Mouse (Mus musculus) liver, embryonic 13.5 days (tissue): ENCODE results near the gene Paqr6. TPM values are rescaled to one million over a fixed set of nuclear protein-coding genes. Genes with fewer than 3 reads are reported as not detected.
A peak's percentile ranks its signal among the peaks of the same experiment; 100 is the strongest.
"Not testable (repeated sequence)": the region's sequence is repeated elsewhere in the genome, so short reads cannot be mapped to it uniquely, and the experiment has no call there.

Experiments used
- ATAC-seq: fragments of 200-750 bp; cut with Nextera tagmentation; 2 replicates; pipeline ENCODE4 v1.8.0; 2017; ENCODE audit warnings: low read depth, mild to moderate bottlenecking, moderate number of reproducible peaks, moderate library complexity
- DNase-seq: peaks from one replicate; pipeline ENCODE4 v3.0.0; 2022
- H3K27ac ChIP-seq: fragments of 300-500 bp; sonication (generic); 2 replicates; pipeline ENCODE4 v1.5.1; 2015; ENCODE audit warnings: moderate library complexity, mild to moderate bottlenecking, inconsistent platforms
- H3K27me3 ChIP-seq: fragments of 300-500 bp; sonication (generic); 2 replicates; pipeline ENCODE4 v1.6.1; 2015; ENCODE audit warnings: mild to moderate bottlenecking, inconsistent platforms
- H3K36me3 ChIP-seq: fragments of 300-500 bp; sonication (generic); 2 replicates; pipeline ENCODE4 v1.6.1; 2015; ENCODE audit warnings: mild to moderate bottlenecking, inconsistent platforms
- H3K4me1 ChIP-seq: fragments of 300-500 bp; sonication (generic); replicated peaks from 2 replicates; pipeline ENCODE4 v1.6.1; 2015; ENCODE audit warnings: inconsistent platforms
- H3K4me2 ChIP-seq: fragments of 300-500 bp; sonication (generic); 2 replicates; pipeline ENCODE4 v1.6.1; 2015; ENCODE audit warnings: inconsistent platforms, mild to moderate bottlenecking, moderate library complexity
- H3K4me3 ChIP-seq: fragments of 300-500 bp; sonication (generic); replicated peaks from 2 replicates; pipeline ENCODE4 v1.5.1; 2015; ENCODE audit warnings: mild to moderate bottlenecking, inconsistent platforms
- H3K9ac ChIP-seq: fragments of 300-500 bp; sonication (generic); 2 replicates; pipeline ENCODE4 v1.6.1; 2015; ENCODE audit warnings: mild to moderate bottlenecking, inconsistent platforms
- H3K9me3 ChIP-seq: fragments of 300-500 bp; sonication (generic); replicated peaks from 2 replicates; pipeline ENCODE4 v1.6.1; 2016; ENCODE audit warnings: inconsistent platforms
- WGBS: fragments of 180-500 bp; shearing (Covaris S2); methylation state at CpG from one replicate; pipeline ENCODE4 v1.1.7; 2015; ENCODE audit not compliant: insufficient replicate concordance; 5-methylcytosine and 5-hydroxymethylcytosine counted together
- polyA plus RNA-seq: library from polyadenylated mRNA; unstranded; fragments of >200 nt; fragmentation: Nextera tagmentation; extraction: Ambion mirVana; gene quantifications from 2 replicates; pipeline ENCODE4 v1.2.1, GENCODE M21; 2015

Paqr6 gene
- polyA plus RNA-seq, 1 experiment from 2014 or later: 7.5 TPM

- H3K27ac ChIP-seq: peak overlapping the region; percentile 97
- peak overlapping the region; percentile 77 for H3K4me3 ChIP-seq
- H3K9ac ChIP-seq: peak overlapping the region; percentile 70
- peaks cover 59% of the 10 kb centered on the region for H3K4me1 ChIP-seq
- ATAC-seq (no peak), DNase-seq (no peak)
- peaks cover 33% of the 10 kb centered on the region for H3K36me3 ChIP-seq
- WGBS: 53% methylated on average over 3 of the region's 3 CpGs
- peak overlapping the region; percentile 81 for H3K4me2 ChIP-seq
- no peaks in the 10 kb centered on the region for H3K27me3 ChIP-seq
- no peaks in the 10 kb centered on the region for H3K9me3 ChIP-seq
These were observed 25.4 kb upstream of the Paqr6 start for GRCm38 (mm10) chr3:88339006-88339405.

GRCm38 (mm10) chr3:88350732-88351131, 13.7 kb upstream of the Paqr6 start:
- H3K4me1 ChIP-seq: no peaks in the 10 kb centered on the region
- no peak overlapping the region for H3K4me3 ChIP-seq
- no peaks in the 10 kb centered on the region for H3K27me3 ChIP-seq
- peaks cover 100% of the 10 kb centered on the region for H3K36me3 ChIP-seq
- no peak for ATAC-seq
- H3K9ac ChIP-seq: no peak overlapping the region
- no peaks in the 10 kb centered on the region for H3K9me3 ChIP-seq
- no peak overlapping the region for H3K27ac ChIP-seq
- no peak for DNase-seq
- H3K4me2 ChIP-seq: no peak overlapping the region
- WGBS: 89% methylated on average over 13 of the region's 13 CpGs

- ATAC-seq (no peak), DNase-seq (no peak)
- Histone ChIP-seq H3K9ac (no peak overlapping the region), H3K36me3 (peaks cover 100% of the 10 kb centered on the region), H3K27ac (no peak overlapping the region), H3K27me3 (no peaks in the 10 kb centered on the region), H3K4me1 (no peaks in the 10 kb centered on the region), H3K4me2 (no peak overlapping the region), H3K9me3 (no peaks in the 10 kb centered on the region), H3K4me3 (no peak overlapping the region)
- WGBS: 90% methylated on average over 9 of the region's 9 CpGs
These were observed 11.5 kb upstream of the Paqr6 start for GRCm38 (mm10) chr3:88352907-88353306.

- Histone ChIP-seq H3K36me3 (peaks cover 100% of the 10 kb centered on the region), H3K9me3 (no peaks in the 10 kb centered on the region), H3K4me2 (no peak overlapping the region), H3K9ac (no peak overlapping the region), H3K4me3 (no peak overlapping the region), H3K4me1 (peaks cover 3% of the 10 kb centered on the region; the same call in 1 of the 2 replicates), H3K27ac (no peak overlapping the region), H3K27me3 (no peaks in the 10 kb centered on the region)
- DNase-seq: no peak
- no peak for ATAC-seq
- WGBS: 95% methylated on average over 8 of the region's 8 CpGs
These were observed 9.8 kb upstream of the Paqr6 start for GRCm38 (mm10) chr3:88354396-88355165.

GRCm38 (mm10) chr3:88359584-88359983, 4.8 kb upstream of the Paqr6 start:
- H3K27ac ChIP-seq: peak overlapping the region; percentile 52; the same call in 1 of the 2 replicates
- H3K36me3 ChIP-seq: peaks cover 80% of the 10 kb centered on the region

DNA sequence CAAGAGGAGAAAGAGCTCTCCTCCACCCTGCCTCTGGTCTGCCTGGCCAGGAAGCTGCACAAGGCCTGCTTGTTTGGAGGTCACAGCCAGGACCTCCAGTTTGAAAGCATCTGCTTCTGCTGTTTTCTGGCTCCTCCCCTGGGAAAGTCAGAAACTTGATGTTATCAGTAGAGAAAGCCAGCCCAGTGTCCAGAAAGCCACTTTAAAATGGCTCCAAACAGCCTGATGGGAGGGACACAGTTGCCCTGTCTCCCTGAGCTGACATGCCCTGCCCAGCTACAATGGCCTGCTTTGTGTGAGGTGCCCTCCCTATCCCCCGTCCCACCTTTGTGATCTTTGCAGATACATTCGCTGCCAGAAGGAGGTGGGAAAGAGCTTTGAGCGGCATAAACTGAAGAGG, 4.4 kb upstream of the Paqr6 start:
- no peak overlapping the region for H3K4me3 ChIP-seq
- H3K4me1 ChIP-seq: peaks cover 57% of the 10 kb centered on the region
- H3K27me3 ChIP-seq: peaks cover 5% of the 10 kb centered on the region
- ATAC-seq (no peak), DNase-seq (no peak)
- no peak overlapping the region for H3K9ac ChIP-seq
- no peak overlapping the region for H3K4me2 ChIP-seq
- H3K27ac ChIP-seq: peak overlapping the region; percentile 52
- H3K36me3 ChIP-seq: peaks cover 76% of the 10 kb centered on the region
- no peaks in the 10 kb centered on the region for H3K9me3 ChIP-seq
- 79% methylated on average over 3 of the region's 3 CpGs for WGBS

More at GRCm38 (mm10) chr3:88359584-88359983, 4.8 kb upstream of the Paqr6 start:
- WGBS: 88% methylated on average over 5 of the region's 5 CpGs
- no peak overlapping the region for H3K4me2 ChIP-seq
- no peak overlapping the region for H3K4me3 ChIP-seq
- DNase-seq (no peak), ATAC-seq (no peak)
- H3K27me3 ChIP-seq: peaks cover 1% of the 10 kb centered on the region
- peaks cover 53% of the 10 kb centered on the region for H3K4me1 ChIP-seq
- H3K9me3 ChIP-seq: no peaks in the 10 kb centered on the region
- H3K9ac ChIP-seq: no peak overlapping the region

DNA sequence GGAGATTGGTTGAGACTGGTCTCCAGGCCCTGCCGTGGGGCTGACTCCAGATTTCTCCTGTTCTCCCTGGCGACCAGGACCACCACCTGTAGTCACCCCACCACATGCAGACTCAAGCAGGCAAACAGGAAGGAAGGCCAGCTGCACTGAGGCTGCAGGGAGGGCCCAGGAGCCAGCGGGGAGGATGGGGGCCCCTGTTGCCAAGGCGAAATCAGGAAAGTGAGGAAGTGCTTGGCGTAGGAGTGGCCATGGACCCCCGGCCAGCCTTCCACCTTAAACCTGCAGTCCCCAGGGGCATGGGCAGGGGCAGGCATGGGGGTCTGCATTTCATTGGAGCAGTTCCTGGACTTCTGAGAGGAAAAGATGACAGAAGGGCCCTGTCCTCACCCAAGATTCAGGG, 3.3 kb upstream of the Paqr6 start:
- 54% methylated on average over 6 of the region's 6 CpGs for WGBS
- no peak for ATAC-seq

GRCm38 (mm10) chr3:88361612-88362313, 2.6 kb upstream of the Paqr6 start:
- Histone ChIP-seq H3K9ac (peak overlapping the region; percentile 54), H3K4me1 (peaks cover 72% of the 10 kb centered on the region)

More for the DNA sequence above, 3.3 kb upstream of the Paqr6 start:
- Histone ChIP-seq H3K36me3 (peaks cover 65% of the 10 kb centered on the region), H3K27ac (peak overlapping the region; percentile 90; the same call in 1 of the 2 replicates), H3K4me2 (no peak overlapping the region), H3K27me3 (peaks cover 16% of the 10 kb centered on the region), H3K4me3 (no peak overlapping the region), H3K9ac (0 out of 2 replicates have a peak overlapping the region, but pooled peaks have one; percentile 7), H3K4me1 (peaks cover 68% of the 10 kb centered on the region), H3K9me3 (no peaks in the 10 kb centered on the region)
- no peak for DNase-seq

DNA sequence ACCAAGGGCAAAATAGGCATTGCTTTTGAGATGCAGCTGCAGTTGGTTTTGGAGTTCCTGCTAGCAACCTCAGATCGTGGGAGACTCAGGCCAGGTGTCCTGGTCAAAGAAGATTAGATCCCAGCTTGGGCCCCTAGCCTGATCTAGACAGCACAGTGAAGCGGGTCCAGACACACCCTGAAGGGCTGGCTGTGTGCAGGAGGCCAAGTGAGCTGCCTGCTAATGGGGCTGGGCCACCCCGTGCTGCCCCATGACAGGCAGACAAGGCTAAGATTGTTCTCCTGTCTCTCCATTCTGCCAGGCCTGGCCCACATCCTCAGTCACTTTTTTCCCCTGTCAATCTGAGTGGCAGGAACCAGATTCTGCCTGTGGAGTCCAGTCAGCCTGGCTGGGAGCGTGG, 684 bp upstream of the Paqr6 start:
- peak overlapping the region; percentile 85 for H3K4me2 ChIP-seq

More at GRCm38 (mm10) chr3:88361612-88362313, 2.6 kb upstream of the Paqr6 start:
- DNase-seq (no peak), ATAC-seq (no peak)
- Histone ChIP-seq H3K27ac (peak overlapping the region; percentile 90), H3K4me3 (no peak overlapping the region), H3K27me3 (peaks cover 22% of the 10 kb centered on the region), H3K4me2 (peak overlapping the region; percentile 85), H3K9me3 (no peaks in the 10 kb centered on the region), H3K36me3 (peaks cover 59% of the 10 kb centered on the region)
- WGBS: 83% methylated on average over 2 of the region's 2 CpGs

GRCm38 (mm10) chr3:88365705-88366361, 1.4 kb downstream of the Paqr6 start:
- peak overlapping the region; percentile 75 for H3K9ac ChIP-seq
- H3K4me2 ChIP-seq: peak overlapping the region; percentile 85
- H3K4me1 ChIP-seq: peaks cover 62% of the 10 kb centered on the region
- H3K27ac ChIP-seq: no peak overlapping the region
- peaks cover 9% of the 10 kb centered on the region for H3K9me3 ChIP-seq
- H3K27me3 ChIP-seq: peaks cover 25% of the 10 kb centered on the region
- H3K36me3 ChIP-seq: peaks cover 18% of the 10 kb centered on the region
- ATAC-seq (no peak), DNase-seq (no peak)
- H3K4me3 ChIP-seq: peak overlapping the region; percentile 64
- 29% methylated on average over 34 of the region's 34 CpGs for WGBS

More for the DNA sequence above, 684 bp upstream of the Paqr6 start:
- H3K27ac ChIP-seq: peak overlapping the region; percentile 90
- H3K4me3 ChIP-seq: peak overlapping the region; percentile 64
- H3K27me3 ChIP-seq: peaks cover 25% of the 10 kb centered on the region
- H3K36me3 ChIP-seq: peaks cover 39% of the 10 kb centered on the region
- H3K4me1 ChIP-seq: peaks cover 78% of the 10 kb centered on the region
- ATAC-seq (peak; percentile 96), DNase-seq (peak; percentile 83)
- H3K9ac ChIP-seq: peak overlapping the region; percentile 75
- 30% methylated on average over 4 of the region's 4 CpGs for WGBS
- H3K9me3 ChIP-seq: no peaks in the 10 kb centered on the region

DNA sequence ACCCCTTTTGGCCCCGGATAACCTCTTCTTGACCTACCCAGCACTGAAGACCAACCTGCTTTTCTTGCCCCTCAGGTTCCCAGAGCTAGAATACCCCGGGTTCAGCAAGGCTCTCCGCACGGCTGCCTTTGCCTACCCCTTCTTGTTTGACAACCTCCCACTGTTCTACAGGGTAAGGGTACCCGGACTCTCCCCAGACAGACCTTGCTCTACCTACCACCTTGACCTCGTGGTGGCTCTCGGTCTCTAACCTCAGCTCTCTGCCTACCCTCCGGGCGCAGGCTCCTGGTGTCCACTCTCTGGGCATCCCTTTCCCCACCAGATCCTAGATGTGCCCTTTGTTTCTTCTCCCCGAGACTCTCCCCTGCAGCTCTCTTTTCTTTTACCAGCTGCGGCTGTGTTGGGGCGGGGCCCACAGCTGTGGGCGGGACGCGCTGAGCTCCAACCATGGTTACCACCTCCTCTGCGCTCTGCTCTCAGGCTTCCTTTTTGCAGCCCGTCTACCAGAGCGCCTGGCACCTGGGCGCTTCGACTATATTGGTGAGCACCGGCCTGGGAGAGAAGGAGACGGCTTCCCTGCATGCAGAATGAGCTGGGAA, 2.5 kb downstream of the Paqr6 start:
- Histone ChIP-seq H3K4me1 (peaks cover 52% of the 10 kb centered on the region), H3K4me2 (peak overlapping the region; percentile 59), H3K27me3 (peaks cover 25% of the 10 kb centered on the region), H3K4me3 (peak overlapping the region; percentile 28)
- ATAC-seq (0 out of 2 replicates have a peak, but pooled peaks have one; percentile 32), DNase-seq (peak; percentile 40)
- WGBS: 6% methylated on average over 19 of the region's 22 CpGs
- not testable (repeated sequence) for H3K27ac ChIP-seq, H3K36me3 ChIP-seq, H3K9me3 ChIP-seq, H3K9ac ChIP-seq
